Mouse (Mus musculus): ENCODE measurements around the gene Naaladl2.

The Naaladl2 gene

GRCm38 (mm10) chr3:24670500-24670899, 473.6 kb downstream of the Naaladl2 start:
- DNase-seq (ENCODE audit: low spot score) = no peak

- DNase-seq (ENCODE audit: low spot score) = no peak
Measured at GRCm38 (mm10) chr3:24668052-24668916, 475.8 kb downstream of the Naaladl2 start.

GRCm38 (mm10) chr3:24665408-24665807, 478.7 kb downstream of the Naaladl2 start:
- no peak for DNase-seq (ENCODE audit: low spot score)

- DNase-seq (ENCODE audit: low spot score) = no peak
Measured at GRCm38 (mm10) chr3:24663749-24664148, 480.3 kb downstream of the Naaladl2 start.

GRCm38 (mm10) chr3:24630032-24630431, 514.0 kb downstream of the Naaladl2 start:
- DNase-seq (ENCODE audit: low spot score) = peak; percentile 45

GRCm38 (mm10) chr3:24605485-24605884, 538.6 kb downstream of the Naaladl2 start:
- peak; percentile 42 for DNase-seq (ENCODE audit: low spot score)

GRCm38 (mm10) chr3:24604791-24605320, 539.2 kb downstream of the Naaladl2 start:
- no peak for DNase-seq (ENCODE audit: low spot score)

- no peak for DNase-seq (ENCODE audit: low spot score)
Measured at GRCm38 (mm10) chr3:24595447-24595846, 548.6 kb downstream of the Naaladl2 start.

GRCm38 (mm10) chr3:24556617-24557016, 587.4 kb downstream of the Naaladl2 start:
- DNase-seq (ENCODE audit: low spot score) = no peak

- no peak for DNase-seq (ENCODE audit: low spot score)
Measured at GRCm38 (mm10) chr3:24553701-24554100, 590.4 kb downstream of the Naaladl2 start.

- no peak for DNase-seq (ENCODE audit: low spot score)
Measured at GRCm38 (mm10) chr3:24552631-24553030, 591.4 kb downstream of the Naaladl2 start.

- DNase-seq (ENCODE audit: low spot score) = no peak
Measured at GRCm38 (mm10) chr3:24533775-24534458, 610.1 kb downstream of the Naaladl2 start.

- DNase-seq (ENCODE audit: low spot score) = no peak
Measured at GRCm38 (mm10) chr3:24514918-24515317, 629.1 kb downstream of the Naaladl2 start.

GRCm38 (mm10) chr3:24486456-24487112, 657.5 kb downstream of the Naaladl2 start:
- no peak for DNase-seq (ENCODE audit: low spot score)

- no peak for DNase-seq (ENCODE audit: low spot score)
Measured at GRCm38 (mm10) chr3:24463941-24464340, 680.1 kb downstream of the Naaladl2 start.

- DNase-seq (ENCODE audit: low spot score) = no peak
Measured at GRCm38 (mm10) chr3:24440621-24441020, 703.4 kb downstream of the Naaladl2 start.

- no peak for DNase-seq (ENCODE audit: low spot score)
Measured at GRCm38 (mm10) chr3:24432761-24433160, 711.3 kb downstream of the Naaladl2 start.

- DNase-seq (ENCODE audit: low spot score) = no peak
Measured at GRCm38 (mm10) chr3:24391737-24392136, 752.3 kb downstream of the Naaladl2 start.

GRCm38 (mm10) chr3:24391311-24391710, 752.8 kb downstream of the Naaladl2 start:
- no peak for DNase-seq (ENCODE audit: low spot score)

- no peak for DNase-seq (ENCODE audit: low spot score)
Measured at GRCm38 (mm10) chr3:24355010-24355409, 789.1 kb downstream of the Naaladl2 start.

GRCm38 (mm10) chr3:24321489-24322405, 822.3 kb downstream of the Naaladl2 start:
- peak; percentile 13 for DNase-seq (ENCODE audit: low spot score)
